Mouse (Mus musculus): ENCODE results near the gene Paf1.

Gene Paf1

GRCm38 (mm10) chr7:28436932-28437570 is 44.3 kb downstream of the Paf1 start, which contains the start of gene Gmfg:
TSS of gene Gmfg (plus strand) at chr7:28437447.
- peak; percentile 76 to 83 for DNase-seq

- no peak for DNase-seq
Observed at GRCm38 (mm10) chr7:28437964-28438363, 45.2 kb downstream of the Paf1 start.

GRCm38 (mm10) chr7:28438771-28439170 is 46.0 kb downstream of the Paf1 start:
- DNase-seq: no peak

GRCm38 (mm10) chr7:28440739-28441138 is 48.0 kb downstream of the Paf1 start:
- DNase-seq: no peak

GRCm38 (mm10) chr7:28441776-28442485 is 49.2 kb downstream of the Paf1 start:
- DNase-seq: no peak

- no peak for DNase-seq
Observed at GRCm38 (mm10) chr7:28442688-28443087, 49.9 kb downstream of the Paf1 start.

GRCm38 (mm10) chr7:28444344-28444974 is 51.7 kb downstream of the Paf1 start:
- no peak for DNase-seq

GRCm38 (mm10) chr7:28446446-28446845 is 53.7 kb downstream of the Paf1 start:
- DNase-seq: peak; percentile 90 to 93

- DNase-seq: no peak
Observed at GRCm38 (mm10) chr7:28447101-28447830, 54.5 kb downstream of the Paf1 start.

GRCm38 (mm10) chr7:28447865-28448820 is 55.4 kb downstream of the Paf1 start:
- DNase-seq: no peak
